Mouse (Mus musculus) forebrain, embryonic 11.5 days (tissue): ENCODE measurements at regions not wholly inside any gene's neighbourhood (a gene's known extent, or its start where the extent isn't known, plus 50 kb on each side); places are given as distances from the start of the nearest gene placed in this dataset.

Source experiments
- ATAC-seq: fragments of 200-750 bp; cut with Nextera tagmentation; replicated peaks from 2 replicates; pipeline ENCODE4 v1.8.0; 2017; ENCODE audit warnings: moderate TSS enrichment; ENCODE audit not compliant: low FRiP score
- DNase-seq: peaks from one replicate; pipeline ENCODE4 v3.0.0-alpha.2; 2017; ENCODE audit warnings: low spot score
- H3K27ac ChIP-seq: fragments of 300-500 bp; sonication (generic); 2 replicates; pipeline ENCODE4 v1.5.1; 2014; ENCODE audit warnings: low read depth, low read length
- H3K27me3 ChIP-seq: fragments of 300-500 bp; sonication (generic); 2 replicates; pipeline ENCODE4 v1.6.1; 2014; ENCODE audit warnings: mild to moderate bottlenecking, low read length, mixed read lengths; ENCODE audit not compliant: control insufficient read depth, insufficient read depth
- H3K36me3 ChIP-seq: fragments of 300-500 bp; sonication (generic); 2 replicates; pipeline ENCODE4 v1.6.1; 2014; ENCODE audit warnings: mild to moderate bottlenecking, low read length, moderate library complexity, mixed read lengths; ENCODE audit not compliant: control insufficient read depth, insufficient read depth
- H3K4me1 ChIP-seq: fragments of 300-500 bp; sonication (generic); replicated peaks from 2 replicates; pipeline ENCODE4 v1.6.1; 2014; ENCODE audit warnings: low read length, mixed read lengths; ENCODE audit not compliant: control insufficient read depth, insufficient read depth
- H3K4me2 ChIP-seq: fragments of 300-500 bp; sonication (generic); 2 replicates; pipeline ENCODE4 v1.6.1; 2014; ENCODE audit warnings: low read depth, mild to moderate bottlenecking, low read length, moderate library complexity, mixed read lengths; ENCODE audit not compliant: severe bottlenecking
- H3K4me3 ChIP-seq: fragments of 300-500 bp; sonication (generic); 2 replicates; pipeline ENCODE4 v1.5.1; 2014; ENCODE audit warnings: low read depth, low read length
- H3K9ac ChIP-seq: fragments of 300-500 bp; sonication (generic); 2 replicates; pipeline ENCODE4 v1.6.1; 2014; ENCODE audit warnings: low read length
- H3K9me3 ChIP-seq: fragments of 300-500 bp; sonication (generic); 2 replicates; pipeline ENCODE4 v1.6.1; 2016; ENCODE audit warnings: low read length, mixed read lengths; ENCODE audit not compliant: control insufficient read depth
- WGBS: fragments of 180-500 bp; shearing (Covaris S2); extraction: QIAGEN DNeasy Blood & Tissue Kit; methylation state at CpG from one replicate; pipeline ENCODE4 v1.1.7; 2014; 5-methylcytosine and 5-hydroxymethylcytosine counted together

DNA sequence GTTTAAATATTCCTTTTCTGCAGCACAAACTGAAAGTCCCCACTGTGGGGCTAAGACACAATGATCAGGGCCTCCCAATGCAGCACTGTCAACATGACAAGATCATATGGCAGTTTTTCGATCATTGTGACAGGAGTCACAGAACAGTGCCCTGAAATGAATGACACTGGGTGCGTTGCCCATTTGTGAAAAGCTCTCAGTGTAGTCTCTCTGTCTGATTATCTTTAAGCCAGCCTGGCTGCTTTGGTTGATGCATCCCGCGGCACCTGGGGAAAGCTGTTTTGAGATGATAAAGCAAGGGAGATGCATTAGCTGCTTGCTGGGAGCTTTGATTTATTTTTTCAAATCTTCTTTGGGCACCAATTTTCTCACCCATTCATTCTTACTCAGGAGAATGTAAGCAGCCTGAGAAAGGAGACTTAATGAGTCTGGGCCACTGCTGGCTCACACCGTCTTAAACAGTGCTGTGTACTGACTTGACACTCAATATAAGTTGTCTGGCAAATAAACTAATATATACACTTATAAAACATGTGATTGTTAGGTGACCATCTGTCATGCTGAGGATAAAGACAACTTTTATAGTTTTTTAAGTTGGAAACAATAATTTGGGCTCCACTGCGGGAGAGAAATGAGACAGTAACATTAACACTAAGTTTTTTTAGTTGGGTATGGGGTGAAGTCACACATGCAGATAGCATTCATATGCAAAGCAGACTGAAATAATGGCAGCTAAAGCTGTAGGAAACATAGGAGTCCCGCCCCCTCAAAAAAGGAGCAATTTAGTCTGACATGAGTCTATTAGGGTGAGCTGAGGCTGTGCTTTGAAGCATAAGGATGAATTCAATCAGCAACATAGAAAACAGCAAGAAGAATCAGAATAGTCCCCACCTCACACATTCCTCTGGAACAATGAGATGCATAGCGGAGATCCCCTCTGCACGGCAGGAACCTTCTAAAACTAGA is 276.0 kb downstream of the Kcns3 start:
- DNase-seq = no peak
- H3K4me3 ChIP-seq = no peak overlapping the region
- 19% methylated on average over 9 of the region's 9 CpGs for WGBS
- H3K9me3 ChIP-seq = no peaks in the 10 kb centered on the region
- H3K4me2 ChIP-seq = peak overlapping the region; percentile 3; the same call in 1 of the 2 replicates
- no peaks in the 10 kb centered on the region for H3K36me3 ChIP-seq
- H3K9ac ChIP-seq = no peak overlapping the region
- peak; percentile 97 for ATAC-seq
- peak overlapping the region; percentile 53 for H3K27ac ChIP-seq
- no peaks in the 10 kb centered on the region; the same call in 1 of the 2 replicates for H3K4me1 ChIP-seq
- no peaks in the 10 kb centered on the region for H3K27me3 ChIP-seq

DNA sequence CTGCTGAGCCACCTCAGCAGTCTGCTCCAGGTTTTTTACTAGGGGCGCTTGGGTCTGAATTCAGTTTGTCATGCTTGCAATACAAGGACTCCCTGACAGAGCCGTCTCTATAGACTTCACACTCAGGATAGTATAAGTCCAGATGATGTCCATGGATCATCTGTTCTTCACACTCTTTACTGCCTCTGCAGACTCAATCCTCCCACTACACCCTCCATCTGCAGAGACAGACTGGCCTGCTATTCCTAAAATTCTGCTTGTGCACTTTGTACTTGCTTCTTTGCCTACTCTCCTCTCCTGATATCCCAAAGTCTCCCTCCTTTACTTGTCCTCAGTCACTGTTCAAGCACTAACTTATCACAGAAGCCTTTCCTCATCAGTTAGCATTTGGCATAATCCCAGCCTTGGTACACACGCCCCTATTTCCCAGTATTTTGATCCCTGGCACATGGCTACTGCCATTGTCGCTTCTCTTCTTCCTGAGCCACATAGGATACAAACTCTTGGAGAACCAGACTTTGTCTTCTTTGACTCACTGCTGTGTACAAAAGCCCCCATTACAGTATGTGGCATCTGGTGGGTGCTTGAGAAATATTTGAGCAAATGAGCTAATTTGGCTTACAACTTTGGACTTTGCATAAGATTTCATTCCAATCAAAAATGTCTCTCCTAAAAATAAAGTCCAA is 277.0 kb downstream of the Kcns3 start:
- H3K9me3 ChIP-seq = no peaks in the 10 kb centered on the region
- H3K27me3 ChIP-seq = no peaks in the 10 kb centered on the region
- H3K4me1 ChIP-seq = no peaks in the 10 kb centered on the region; the same call in 1 of the 2 replicates
- no peak overlapping the region for H3K4me2 ChIP-seq
- no peak overlapping the region for H3K9ac ChIP-seq
- DNase-seq (no peak), ATAC-seq (no peak)
- H3K27ac ChIP-seq = no peak overlapping the region
- H3K36me3 ChIP-seq = no peaks in the 10 kb centered on the region
- H3K4me3 ChIP-seq = no peak overlapping the region
- 76% methylated on average over 4 of the region's 4 CpGs for WGBS

DNA sequence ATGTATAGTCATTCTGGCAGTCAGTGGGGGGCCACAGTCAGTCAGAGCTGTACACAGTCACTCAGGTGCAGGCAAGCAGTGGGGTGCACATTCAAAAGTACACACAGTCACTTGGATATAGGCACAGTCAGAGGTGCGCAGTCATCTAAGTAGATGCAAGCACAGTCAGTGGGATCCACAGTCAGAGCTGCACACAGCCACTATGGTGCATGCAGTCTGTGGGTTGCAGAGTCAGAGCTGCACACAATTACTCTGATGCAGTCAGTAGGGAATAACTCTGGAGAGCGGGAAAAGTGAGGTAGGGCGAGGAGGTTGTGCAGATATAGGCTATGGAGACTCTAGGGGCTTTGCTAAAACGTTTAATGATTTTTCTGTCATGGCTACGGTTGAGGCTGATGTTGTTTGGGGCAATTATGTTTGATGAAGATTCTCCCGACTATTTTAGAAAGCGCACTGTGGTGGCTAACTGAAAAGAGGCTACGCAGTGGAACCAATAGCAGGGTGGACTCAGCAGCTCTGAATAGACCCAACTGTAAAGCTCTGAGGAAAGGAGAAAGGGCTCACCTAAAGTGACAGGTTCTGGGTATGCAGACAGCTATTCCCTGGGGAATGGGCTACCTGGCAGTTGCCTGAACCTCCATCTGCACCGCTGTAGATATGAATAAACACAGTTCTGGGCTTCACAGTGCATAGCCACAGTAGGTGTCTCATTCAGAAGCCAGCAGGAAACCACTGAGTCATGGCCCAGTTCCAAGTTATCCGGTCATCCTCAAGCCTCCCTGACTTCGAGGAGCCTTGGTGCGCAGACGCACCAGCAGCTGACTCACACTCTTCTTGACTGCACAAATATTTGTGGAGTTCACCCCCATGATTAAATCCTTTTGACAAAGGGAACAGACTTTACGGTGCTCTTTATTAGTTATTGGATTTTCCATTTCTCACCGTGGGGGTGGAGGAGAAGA is 282.9 kb downstream of the Kcns3 start:
- Histone ChIP-seq H3K27ac (no peak overlapping the region), H3K9ac (no peak overlapping the region), H3K27me3 (no peaks in the 10 kb centered on the region), H3K4me1 (no peaks in the 10 kb centered on the region), H3K36me3 (no peaks in the 10 kb centered on the region), H3K9me3 (no peaks in the 10 kb centered on the region), H3K4me2 (no peak overlapping the region), H3K4me3 (no peak overlapping the region)
- DNase-seq = no peak
- WGBS = 83% methylated on average over 15 of the region's 15 CpGs
- no peak for ATAC-seq

DNA sequence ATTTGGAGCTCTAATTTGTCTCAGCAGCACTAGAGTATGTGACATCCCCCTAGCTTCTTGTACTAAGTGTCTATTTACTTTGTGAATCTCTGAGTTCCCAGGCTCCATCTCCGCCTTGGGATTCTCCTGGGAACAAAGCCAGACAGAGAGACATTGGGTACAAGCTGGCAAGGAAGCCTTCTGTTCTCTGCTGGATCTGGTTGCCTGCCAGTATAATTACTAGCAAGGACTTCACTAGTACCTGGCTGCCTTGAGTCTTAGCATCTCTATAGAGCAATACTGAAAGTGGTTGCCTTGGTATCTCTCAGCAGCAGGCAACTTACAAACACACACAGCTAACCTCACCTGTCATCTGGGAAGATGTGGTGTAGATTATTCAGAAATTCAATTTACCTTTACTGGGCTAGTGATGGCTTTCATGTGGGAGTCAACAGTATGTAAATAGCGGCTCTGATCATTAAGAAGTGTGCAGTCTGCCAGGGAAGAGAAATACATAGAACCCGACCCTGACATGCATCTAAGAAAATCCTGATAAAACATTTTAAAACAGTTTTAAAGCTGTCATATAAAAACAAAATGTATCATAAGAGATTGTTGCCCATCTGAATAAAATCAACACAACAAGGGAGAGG is 283.8 kb downstream of the Kcns3 start:
- no peaks in the 10 kb centered on the region for H3K27me3 ChIP-seq
- H3K9me3 ChIP-seq = no peaks in the 10 kb centered on the region
- no peaks in the 10 kb centered on the region for H3K36me3 ChIP-seq
- no peak overlapping the region for H3K9ac ChIP-seq
- no peaks in the 10 kb centered on the region for H3K4me1 ChIP-seq
- WGBS = 87% methylated on average over 3 of the region's 3 CpGs
- ATAC-seq = no peak
- H3K27ac ChIP-seq = no peak overlapping the region
- no peak overlapping the region for H3K4me2 ChIP-seq
- no peak for DNase-seq
- H3K4me3 ChIP-seq = no peak overlapping the region

DNA sequence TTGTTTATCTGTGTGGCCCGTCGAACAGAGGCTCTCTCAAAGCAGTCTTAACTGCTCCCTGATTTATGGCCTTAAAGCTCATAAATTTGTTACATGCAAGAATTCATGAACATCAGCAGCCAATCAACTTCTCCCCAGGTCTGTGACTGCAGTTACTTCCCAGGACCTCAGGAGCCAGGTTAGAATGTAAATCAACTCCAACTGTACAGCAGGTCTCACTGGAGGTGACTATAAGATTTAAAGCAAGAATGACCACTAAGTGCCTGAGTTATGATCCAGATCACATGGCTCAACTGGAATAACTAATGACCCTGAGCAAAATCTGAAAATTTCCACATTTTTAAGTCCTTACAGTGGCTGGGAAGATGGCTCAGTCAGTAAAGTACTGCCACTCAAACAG is 285.6 kb downstream of the Kcns3 start:
- H3K4me2 ChIP-seq = no peak overlapping the region
- no peak overlapping the region for H3K27ac ChIP-seq
- H3K4me1 ChIP-seq = no peaks in the 10 kb centered on the region
- DNase-seq = no peak
- H3K9me3 ChIP-seq = no peaks in the 10 kb centered on the region
- WGBS = 90% methylated on average over 2 of the region's 2 CpGs
- no peak overlapping the region for H3K9ac ChIP-seq
- no peak overlapping the region for H3K4me3 ChIP-seq
- H3K36me3 ChIP-seq = no peaks in the 10 kb centered on the region
- H3K27me3 ChIP-seq = no peaks in the 10 kb centered on the region
- no peak for ATAC-seq

DNA sequence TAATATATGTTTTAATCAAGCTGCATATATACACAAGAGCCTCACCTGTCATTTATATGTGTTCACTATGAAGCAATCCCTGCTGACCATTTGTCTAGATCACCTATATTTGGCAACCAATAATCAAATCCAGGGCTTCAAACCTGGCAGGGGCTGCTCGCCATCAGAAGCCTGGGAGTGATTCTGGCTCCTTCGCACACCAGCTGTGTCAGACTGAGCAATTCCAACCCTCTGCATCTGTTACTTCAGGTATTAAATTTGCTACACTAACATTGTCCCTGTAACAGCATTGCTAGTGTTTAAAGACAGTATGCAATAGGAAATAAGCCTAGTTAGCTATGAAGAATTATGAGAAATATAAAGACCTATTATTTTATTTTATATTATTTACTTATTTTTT is 330.5 kb downstream of the Kcns3 start:
- no peak overlapping the region for H3K27ac ChIP-seq
- no peak overlapping the region for H3K9ac ChIP-seq
- no peaks in the 10 kb centered on the region for H3K27me3 ChIP-seq
- no peak for ATAC-seq
- no peaks in the 10 kb centered on the region for H3K4me1 ChIP-seq
- no peak overlapping the region for H3K4me2 ChIP-seq
- 88% methylated on average over 2 of the region's 2 CpGs for WGBS
- no peak for DNase-seq
- H3K4me3 ChIP-seq = no peak overlapping the region
- H3K9me3 ChIP-seq = no peaks in the 10 kb centered on the region
- H3K36me3 ChIP-seq = no peaks in the 10 kb centered on the region

DNA sequence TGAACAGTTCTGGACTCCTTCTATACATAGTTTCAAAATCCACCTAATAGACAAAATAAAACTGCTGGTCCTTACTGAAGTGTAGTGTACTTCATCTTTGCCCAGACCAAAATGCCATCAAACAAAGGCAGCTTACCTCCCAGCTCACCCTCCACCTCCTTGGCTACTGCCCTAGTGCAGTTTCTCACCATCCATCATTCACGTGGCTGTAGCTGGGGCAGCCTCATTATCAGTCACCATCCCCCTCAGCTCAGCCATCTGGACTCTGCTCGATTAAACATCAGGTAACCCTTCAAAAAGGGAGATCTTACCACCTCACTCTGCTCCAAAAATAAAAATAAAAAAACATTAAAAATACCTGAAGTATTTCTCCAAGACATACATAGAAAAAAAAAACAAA is 332.8 kb downstream of the Kcns3 start:
- no peaks in the 10 kb centered on the region for H3K4me1 ChIP-seq
- H3K36me3 ChIP-seq = no peaks in the 10 kb centered on the region
- ATAC-seq (no peak), DNase-seq (no peak)
- H3K4me3 ChIP-seq = no peak overlapping the region
- H3K9ac ChIP-seq = no peak overlapping the region
- no peaks in the 10 kb centered on the region for H3K9me3 ChIP-seq
- H3K27me3 ChIP-seq = no peaks in the 10 kb centered on the region
- H3K27ac ChIP-seq = no peak overlapping the region
- H3K4me2 ChIP-seq = no peak overlapping the region
- 52% methylated on average over 2 of the region's 2 CpGs for WGBS

DNA sequence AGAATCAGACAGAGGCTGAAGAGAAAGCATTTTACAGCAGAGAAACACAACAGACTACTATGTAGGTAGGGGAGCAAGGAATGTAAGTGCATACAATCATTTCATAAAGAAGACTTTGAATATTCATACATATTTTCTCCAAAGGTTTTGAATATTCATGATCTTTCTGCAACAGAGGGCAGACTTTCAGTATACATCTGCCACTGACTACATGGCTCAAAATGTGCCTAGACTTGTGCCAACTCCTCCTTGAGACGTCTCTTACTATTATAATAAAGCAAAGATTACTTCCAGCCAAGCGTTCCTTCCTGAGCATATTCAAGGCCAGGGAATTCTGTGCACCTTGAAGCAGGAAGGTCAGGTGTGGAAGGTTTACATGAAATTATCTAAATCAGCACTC is 333.3 kb downstream of the Kcns3 start:
- no peaks in the 10 kb centered on the region for H3K27me3 ChIP-seq
- H3K9ac ChIP-seq = no peak overlapping the region
- no peaks in the 10 kb centered on the region for H3K36me3 ChIP-seq
- H3K27ac ChIP-seq = no peak overlapping the region
- DNase-seq = no peak
- 83% methylated on average over 2 of the region's 2 CpGs for WGBS
- no peak overlapping the region for H3K4me3 ChIP-seq
- H3K4me1 ChIP-seq = no peaks in the 10 kb centered on the region
- no peak overlapping the region for H3K4me2 ChIP-seq
- no peaks in the 10 kb centered on the region for H3K9me3 ChIP-seq
- no peak for ATAC-seq
